Mouse (Mus musculus) right cerebral cortex, postnatal 36 days (tissue): Measurements from ENCODE around the gene Herc6.

ENCODE experiments used
- DNase-seq, 2 experiments: peaks; one replicate each; pipeline ENCODE4 v3.0.0; 2022; ENCODE audit warnings: low spot score in 2 of 2, mixed read lengths in 1 of 2

The Herc6 gene

DNA sequence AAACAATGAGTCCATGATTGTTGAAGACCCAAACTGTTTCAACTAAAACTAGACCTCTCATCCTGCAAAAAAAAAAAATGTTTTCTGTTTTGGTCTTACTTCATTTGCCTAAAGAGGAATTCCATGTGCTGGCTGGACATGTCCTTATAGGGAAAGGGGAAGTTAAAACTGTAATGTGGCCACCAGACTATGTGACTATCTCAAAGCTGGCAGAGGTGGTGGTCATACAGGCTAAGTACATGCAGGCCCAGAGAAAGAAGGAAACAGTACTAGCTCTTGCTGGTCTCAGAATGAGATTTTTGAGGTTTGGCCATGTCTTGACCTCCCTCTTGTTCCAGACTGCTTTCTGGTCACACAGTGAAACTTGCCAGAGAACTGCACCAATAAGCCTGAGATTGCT, 9.2 kb upstream of the Herc6 start:
- no peak for DNase-seq

DNA sequence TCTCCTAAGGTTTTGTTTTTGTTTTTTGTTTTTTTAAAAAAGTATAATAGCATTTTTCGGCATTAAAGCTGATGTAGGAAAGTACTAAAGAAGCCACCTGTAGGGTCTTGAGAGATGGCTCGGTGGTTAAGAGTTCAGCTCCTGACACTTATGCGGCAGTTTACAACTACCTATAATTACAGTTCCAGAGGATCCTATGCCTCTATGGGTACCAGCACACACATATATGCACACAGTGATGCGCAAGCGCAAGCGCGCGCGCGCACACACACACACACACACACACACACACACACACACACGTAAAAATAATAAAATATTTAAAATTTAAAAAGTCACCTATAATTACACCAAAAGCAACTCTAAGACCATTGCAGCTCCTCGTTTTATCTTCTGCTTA, 795 bp downstream of the Herc6 start:
- no peak for DNase-seq

DNA sequence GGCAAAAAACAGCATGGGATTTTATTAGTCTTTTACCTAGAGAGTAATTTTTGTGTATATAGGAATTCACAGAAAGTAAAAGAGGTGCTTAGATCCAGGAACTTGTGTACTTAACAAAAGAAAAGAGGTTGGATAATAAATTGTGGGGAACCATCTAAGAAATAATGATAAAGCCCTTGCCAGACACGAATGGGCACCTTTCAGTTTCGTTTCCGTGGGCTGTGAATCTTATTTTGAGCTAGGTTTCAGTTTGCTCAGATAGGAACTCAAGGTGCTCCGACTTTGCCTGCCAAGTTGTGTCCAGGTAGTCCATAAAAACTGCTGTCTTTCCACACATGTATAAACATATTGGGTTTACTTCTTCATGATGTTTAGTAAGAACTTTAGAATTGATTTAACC, 1.6 kb downstream of the Herc6 start:
- no peak for DNase-seq

DNA sequence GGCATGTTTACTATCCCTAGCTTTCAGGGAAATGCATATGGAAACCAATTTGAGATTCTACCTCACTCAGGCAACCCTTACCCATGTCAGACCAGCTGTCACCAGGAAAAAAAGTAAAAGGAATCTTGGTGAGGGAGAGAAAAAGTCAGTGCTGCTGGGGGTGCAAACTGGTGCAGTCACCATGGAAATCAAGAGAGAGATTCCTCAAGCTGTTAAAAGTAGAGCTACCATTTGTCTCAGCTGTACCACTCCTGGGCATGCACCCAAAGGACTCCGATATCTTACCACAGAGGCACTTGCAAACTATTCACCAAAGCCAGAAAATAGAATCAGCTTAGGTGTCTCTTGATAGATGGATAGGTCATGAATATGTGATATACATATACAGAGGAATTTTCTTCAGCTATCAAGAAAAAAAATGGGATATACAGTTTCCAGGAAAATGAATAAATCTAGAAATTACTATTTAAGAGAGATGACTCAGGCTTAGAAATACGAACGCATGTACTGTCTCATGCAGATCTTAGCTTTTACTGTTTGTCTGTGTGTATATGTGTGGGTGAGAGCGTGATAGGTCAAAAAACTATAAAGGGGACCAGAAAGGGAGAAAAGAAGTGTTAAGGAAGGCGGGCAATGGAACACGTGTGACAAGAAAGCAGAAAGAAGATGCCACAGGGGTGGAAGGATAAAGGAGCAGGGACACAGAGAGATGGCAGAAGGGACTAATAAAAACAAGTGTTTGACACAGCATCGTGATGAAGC, 24.9 kb downstream of the Herc6 start:
- DNase-seq = peak; percentile 54 to 75

DNA sequence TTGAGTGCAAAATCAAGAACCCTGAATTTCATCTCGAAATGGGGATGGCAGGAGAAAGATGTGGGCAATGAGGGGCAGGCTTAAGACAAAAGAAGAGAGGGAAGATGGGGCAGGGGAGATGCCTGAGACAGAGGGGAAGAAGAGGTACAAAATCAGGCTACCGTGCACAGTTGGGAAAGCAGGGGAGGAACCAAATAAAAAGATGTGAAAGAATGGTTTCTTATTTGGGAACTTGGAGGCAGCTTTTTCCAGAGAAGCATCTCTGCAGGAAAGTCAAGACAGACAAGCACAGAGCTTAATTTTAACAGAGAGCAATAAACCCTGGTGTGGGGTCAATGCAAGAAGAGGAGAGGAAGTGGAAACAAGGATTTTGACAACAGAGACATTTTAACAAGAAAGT, 27.2 kb downstream of the Herc6 start:
- no peak for DNase-seq

DNA sequence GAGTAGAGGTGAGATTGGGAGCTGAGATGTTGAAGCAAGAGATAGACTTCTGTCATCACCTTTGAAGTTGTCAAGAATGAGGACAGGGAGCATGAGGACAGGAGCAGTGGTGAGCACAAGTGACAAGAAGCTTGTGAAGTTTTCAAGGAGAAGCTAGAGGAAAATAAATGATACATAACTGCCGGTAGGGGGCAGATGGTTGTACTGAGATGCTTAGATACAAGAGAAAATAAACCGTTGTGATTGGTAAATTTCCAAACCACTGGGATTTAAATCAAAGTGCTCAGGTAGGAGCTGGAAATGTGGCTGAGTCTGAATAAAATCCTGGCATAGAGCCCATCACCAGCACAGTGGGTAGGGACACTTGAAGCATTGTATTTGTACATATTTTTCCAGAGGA, 28.8 kb downstream of the Herc6 start:
- no peak for DNase-seq

DNA sequence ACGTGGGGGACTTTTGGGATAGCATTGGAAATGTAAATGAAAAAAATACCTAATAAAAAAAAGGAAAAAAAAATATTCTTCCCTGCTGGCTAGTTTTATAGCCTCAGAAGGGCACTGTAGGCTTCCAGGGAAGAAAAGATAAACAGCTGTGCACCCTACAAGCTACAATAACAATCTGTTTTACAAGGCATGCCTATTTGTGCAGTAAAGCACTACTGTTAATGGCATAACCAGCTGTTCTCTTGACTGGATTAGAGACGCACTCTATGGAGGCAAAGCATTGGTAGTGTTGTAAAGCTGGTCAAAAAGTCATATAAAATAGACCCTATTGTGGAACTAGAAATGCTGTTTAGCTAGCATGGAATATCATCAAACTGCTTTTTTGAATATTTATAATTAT, 35.0 kb downstream of the Herc6 start:
- no peak for DNase-seq

DNA sequence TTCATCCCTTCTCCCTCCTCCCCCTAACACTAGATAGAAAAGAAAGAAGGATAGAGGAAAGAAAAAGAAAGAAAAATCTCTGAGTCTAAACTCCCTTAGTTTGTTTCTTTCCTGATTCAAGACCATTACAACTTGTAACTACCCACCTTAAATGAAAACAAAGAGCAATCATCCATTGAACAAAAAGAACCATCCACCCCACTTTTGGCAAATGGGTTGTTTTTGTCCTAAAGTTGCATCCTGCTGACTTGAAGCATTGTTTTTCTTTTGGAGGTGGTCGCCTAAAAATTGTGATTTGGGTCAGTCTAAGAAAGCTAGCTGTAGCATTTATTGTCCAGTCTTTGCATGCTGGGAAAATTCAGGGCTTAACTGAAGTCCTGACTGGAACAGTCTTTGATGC, 58.7 kb downstream of the Herc6 start:
- DNase-seq = no peak

DNA sequence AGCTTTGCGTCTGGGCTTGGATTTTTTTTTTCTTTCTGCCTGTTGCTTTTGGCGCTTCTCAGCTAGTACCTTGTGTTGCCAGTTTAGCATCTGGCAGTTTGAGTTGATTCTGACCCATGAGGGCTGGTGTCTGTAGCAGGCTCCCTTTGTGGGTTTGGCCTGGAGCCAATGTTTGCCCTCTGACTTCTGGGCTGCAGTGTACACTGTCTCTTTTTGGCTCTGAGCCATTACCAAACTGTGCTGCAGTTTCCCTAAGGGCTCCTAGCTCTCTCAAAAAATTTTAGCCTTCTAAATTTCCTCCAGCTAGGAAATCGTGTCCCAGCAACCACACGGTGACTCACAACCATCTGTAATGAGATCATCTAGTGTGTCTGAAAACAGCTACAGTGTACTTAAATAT, 61.0 kb downstream of the Herc6 start:
- peak; percentile 10 to 40 for DNase-seq

DNA sequence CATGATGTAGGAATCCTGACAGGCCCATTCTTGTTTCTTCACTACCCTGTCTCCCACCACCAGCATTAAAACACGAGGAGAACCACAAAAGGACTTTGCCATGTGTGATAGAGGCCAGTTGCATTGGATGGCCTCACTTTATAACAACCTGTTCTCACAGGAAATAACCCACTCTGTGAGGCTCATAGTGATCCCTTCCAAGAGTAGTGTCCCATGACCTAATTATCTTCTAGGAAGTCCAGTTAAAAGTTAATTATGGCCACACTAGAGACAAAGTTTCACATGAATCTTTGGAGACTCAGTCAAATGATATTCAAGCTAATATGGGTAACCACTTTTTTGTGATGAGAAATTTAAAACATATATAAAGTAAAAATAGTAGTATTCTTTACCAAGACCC, 66.5 kb downstream of the Herc6 start:
- DNase-seq = no peak

DNA sequence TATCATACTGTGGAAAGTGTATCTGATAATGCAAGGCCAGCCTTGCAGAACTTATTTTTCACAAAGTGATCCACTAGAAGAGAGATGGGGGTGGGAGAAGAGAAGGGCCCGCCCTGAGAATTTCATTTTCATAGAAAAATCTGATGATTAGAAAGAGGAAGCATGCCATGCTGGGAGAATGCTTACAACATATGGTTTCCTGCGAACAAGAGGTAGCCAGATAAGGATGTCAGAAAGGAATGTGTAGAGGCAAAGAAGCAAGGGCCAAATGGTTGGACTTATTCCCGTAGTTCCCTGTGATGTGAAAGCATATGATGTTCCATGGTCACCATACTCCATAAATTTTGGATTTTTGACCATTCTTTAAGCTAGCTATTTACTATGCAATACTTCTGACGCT, 80.5 kb downstream of the Herc6 start:
- DNase-seq = no peak

DNA sequence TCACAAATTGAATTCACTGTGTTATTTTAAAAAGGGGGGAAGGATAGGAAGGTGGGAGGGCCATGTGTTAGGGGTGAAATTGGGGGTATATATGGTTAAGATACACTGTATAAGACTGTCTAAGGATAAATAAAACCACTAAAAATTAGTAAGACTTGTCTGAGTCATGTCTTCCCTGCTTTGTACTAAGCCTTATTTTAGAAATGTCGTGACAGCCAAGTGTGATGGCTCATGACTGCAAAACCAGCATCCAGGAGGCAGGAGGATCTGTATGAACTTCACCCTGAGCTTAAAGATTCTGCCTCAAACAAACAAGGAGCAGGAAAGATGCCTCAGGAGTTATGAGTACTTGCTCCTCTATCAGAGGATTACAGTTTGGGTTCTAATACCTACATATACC, 103.4 kb downstream of the Herc6 start:
- DNase-seq = no peak

DNA sequence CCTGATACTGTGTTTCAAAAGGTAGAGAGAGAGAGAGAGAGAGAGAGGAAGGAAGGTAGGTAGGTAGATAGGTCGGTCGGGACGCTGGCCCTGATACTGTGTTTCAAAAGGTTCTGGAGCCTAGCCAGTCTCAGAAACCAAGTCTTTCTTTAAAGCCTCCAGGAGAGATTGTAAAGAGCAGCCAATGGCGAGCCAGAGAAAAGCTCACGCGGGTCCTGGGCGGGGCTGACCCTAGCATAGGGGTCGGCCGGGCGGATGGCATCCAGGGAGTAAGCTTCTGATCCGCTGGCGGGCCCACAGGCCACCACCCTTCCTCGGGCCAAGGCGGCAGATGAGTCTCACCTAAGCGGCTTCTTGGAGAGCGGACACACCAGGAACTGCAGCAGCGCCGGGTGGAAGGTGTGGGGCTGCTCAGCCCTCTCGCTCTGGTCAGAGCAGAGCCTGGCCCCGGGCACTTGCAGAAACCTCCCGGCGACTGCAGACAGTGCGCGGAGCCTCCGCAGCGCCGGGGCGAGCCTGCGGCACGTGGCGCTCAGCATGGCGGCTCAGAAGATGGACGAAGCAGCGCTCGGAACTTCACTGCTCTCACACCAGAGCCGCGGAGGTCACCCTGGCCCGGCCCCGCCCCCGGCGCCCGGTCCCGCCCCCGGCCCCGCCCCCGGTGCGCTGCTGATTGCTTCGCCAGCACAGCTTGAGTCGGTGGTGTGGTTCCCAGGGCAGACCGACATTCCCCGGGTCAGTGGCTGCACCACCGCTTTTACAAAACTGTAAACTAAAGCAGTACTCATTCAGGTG, 110.9 kb downstream of the Herc6 start, which contains the start of gene Pyurf:
Gene Pyurf, minus strand, starts transcription at position 612 of the 795 bp plus-strand sequence.
- peak; percentile 80 to 81 for DNase-seq

DNA sequence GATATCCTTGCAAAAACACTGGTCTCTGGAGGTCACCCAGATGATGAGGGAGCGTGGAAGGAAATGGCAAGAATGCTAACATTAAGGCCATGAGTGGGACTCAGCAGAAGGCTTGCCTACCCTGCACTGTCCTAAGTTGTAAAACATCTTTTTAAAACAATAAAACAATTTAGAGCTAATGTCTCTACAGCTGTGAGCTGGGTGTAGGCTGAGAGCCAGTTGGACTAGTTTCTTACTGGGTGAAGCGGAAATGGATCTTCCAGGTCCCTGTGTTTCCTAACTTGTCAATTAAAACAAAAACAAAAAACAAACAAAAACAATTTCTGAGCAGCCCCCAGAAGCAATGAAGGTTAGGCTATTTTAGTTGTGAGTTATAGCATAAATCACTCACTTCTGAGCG, 112.3 kb downstream of the Herc6 start:
- DNase-seq = no peak

DNA sequence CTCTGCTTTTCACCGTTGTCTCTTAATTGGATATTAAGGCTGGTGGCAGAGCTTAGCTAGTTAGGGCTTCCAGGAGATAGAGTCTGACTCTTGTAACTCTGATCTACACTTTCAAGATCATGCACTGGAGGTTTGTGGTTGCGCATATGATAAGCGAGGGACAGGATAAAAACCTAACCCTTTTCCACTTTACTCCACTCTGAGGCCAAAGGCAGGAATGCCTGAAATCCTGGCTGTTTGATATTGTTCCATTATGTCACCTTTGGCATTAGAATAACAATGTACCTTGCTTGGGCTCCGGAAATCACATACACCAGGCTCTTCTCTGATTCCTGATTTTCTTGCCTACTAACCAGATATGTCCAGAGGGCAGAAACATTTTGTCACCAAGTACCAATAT, 120.9 kb downstream of the Herc6 start:
- no peak for DNase-seq

DNA sequence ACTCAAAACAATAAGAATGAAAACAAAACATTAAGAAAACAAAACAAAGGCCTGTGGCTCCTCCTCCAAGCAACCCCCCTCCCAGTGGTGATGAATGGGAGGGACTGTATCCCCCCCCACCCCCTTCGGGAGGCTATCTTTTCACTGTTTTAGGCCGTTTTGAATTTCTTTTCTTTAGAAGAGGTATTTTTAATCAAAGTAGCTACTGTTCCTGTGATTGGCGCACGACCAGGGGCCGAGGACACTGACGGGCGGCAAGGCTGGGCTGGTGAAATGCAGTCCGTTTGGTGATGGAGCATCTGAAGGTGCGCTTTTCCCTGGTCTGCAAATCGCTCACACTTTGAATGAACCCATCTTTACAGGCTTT, 121.6 kb downstream of the Herc6 start, which contains the start of gene Lancl2:
Gene Lancl2, plus strand, starts transcription at position 165 of the 367 bp plus-strand sequence.
- DNase-seq = peak; percentile 29 to 50

DNA sequence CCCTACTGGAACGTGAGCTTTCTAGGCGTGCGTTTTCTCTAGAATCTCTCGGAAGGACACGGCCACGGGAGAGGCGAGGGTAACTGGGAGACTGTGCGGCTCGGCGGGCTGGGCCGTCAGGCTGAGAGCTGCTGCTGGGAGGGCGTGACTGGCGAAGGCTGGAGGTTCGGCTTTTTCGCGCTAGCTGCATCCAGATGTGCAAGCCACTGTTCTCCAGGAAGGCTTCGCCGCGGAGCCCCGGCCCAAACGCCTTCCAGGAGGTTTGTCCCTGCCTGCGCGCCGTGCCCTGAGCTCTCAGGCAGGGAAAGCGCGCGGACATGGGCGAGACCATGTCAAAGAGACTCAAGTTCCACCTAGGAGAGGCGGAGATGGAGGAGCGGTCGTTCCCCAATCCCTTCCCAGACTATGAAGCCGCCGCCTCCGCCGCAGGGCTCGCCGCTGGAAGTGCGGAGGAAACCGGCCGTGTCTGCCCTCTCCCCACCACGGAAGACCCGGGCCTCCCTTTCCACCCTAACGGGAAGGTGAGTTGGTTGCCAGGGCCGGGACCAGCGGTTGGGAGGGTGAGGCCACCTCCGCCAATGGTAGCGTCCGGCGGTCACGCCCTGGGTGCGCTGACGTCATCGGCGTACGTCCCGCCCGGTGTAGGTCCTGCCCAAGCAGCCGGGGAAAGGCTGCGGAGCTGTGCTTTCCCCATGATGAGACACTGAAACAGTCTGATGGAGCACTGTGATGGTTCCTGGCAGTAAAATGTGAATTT, 122.1 kb downstream of the Herc6 start:
- peak; percentile 93 to 94 for DNase-seq

DNA sequence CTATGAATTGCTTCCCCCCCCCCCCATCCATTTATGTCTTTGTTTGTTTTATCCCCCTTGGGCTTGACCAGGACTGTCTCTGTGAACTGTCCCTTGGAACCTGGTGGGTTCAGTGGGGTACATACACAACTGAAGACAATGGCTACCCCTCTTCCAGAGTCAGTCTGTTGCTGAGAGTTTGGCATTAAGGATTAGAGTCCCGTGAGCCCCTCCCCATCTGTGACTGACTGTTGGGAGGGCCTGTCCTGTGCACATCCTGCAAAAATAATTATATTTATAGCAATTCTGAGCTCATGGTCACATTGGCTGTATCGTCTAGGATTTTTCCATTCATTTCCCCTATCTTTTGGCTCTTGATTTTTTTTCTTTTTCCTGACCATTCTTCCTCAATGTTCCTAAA, 122.9 kb downstream of the Herc6 start:
- no peak for DNase-seq

DNA sequence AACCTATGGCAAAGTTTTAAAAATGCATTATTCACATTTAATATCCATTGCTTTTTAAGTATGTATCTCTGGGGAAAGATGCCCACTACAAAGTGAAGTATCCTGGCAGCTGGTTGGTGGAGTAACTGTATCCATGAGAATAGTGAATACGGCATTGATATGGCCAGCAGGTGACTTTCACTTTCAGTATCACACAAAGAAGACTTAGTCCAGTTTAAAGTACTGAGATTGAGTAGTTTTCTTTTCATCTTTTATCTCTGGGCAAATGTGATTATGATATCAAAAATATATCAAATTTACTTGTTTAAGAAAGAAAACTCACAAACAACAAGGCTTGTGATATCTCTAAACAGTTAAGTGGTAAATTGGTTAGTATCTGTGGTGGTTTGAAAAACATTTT, 125.9 kb downstream of the Herc6 start:
- DNase-seq = no peak

DNA sequence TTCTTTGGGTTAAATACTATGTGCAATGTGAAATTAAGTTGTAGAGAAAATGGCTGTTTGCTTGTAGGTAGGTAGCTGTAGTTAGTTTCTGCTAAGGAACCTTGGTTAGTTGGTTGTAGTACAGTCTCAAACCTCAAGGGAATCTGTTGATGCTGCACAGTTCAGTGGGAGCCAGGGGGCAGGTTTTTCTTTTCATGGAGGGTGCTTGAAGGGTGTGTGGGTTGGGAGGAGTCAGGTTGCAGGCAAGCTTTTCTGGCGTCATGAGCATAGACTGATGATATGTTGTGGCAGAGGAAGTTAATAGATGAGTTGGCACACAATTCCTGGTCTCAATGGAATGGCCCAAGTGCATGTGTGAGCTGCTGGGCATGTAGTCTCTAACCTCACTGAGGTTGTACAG, 130.9 kb downstream of the Herc6 start:
- no peak for DNase-seq
